Mouse (Mus musculus) olfactory bulb, adult 2 months (tissue): ENCODE data around the gene Zbtb45.

Experiments
- CTCF ChIP-seq: fragments of 200-500 bp; IDR thresholded peaks from 2 replicates; pipeline ENCODE4 v1.5.1; 2012; ENCODE audit warnings: low read depth, mild to moderate bottlenecking, low read length, moderate library complexity; ENCODE audit not compliant: insufficient read depth
- POLR2A ChIP-seq: fragments of 200-500 bp; IDR thresholded peaks from 2 replicates; pipeline ENCODE4 v1.6.1; 2012; ENCODE audit warnings: mild to moderate bottlenecking, low read depth, low read length, moderate library complexity; ENCODE audit not compliant: insufficient read depth

GRCm38 (mm10) chr7:13023928-13024731 is 14.3 kb upstream of the Zbtb45 start:
- TF ChIP-seq POLR2A (peak; percentile 99), CTCF (no peak)
